Mouse (Mus musculus) MEL (cell line): ENCODE data around the gene Fam53b. TPM values are rescaled to one million over a fixed set of nuclear protein-coding genes. Genes with fewer than 3 reads are reported as not detected.

Source experiments
- DNase-seq: peaks from one replicate; pipeline ENCODE4 v3.0.0; 2011; ENCODE audit warnings: low read depth, low spot score
- H3K27ac ChIP-seq: 2 replicates; pipeline ENCODE4 v1.5.1; 2012; ENCODE audit warnings: low read depth, mild to moderate bottlenecking, control low read depth, low read length, moderate library complexity; ENCODE audit not compliant: control insufficient read depth
- H3K27me3 ChIP-seq, 2 experiments: fragments of 150-350 bp in 1 of 2; sonication (generic) in 1 of 2; 2 replicates each; pipeline ENCODE4 v1.6.1; 2012; ENCODE audit warnings: low read length in 2 of 2, mild to moderate bottlenecking in 2 of 2, improper control_type of control experiment in 1 of 2, moderate library complexity in 1 of 2; ENCODE audit not compliant: insufficient read depth in 2 of 2, control insufficient read depth in 1 of 2
- H3K36me3 ChIP-seq, 2 experiments: 2 replicates each; pipeline ENCODE4 v1.6.1; 2012 to 2014; ENCODE audit warnings: low read length in 2 of 2, improper control_type of control experiment in 1 of 2, inconsistent platforms in 1 of 2, mild to moderate bottlenecking in 1 of 2; ENCODE audit not compliant: insufficient read depth in 2 of 2, control insufficient read depth in 1 of 2
- H3K4me1 ChIP-seq, 2 experiments: fragments of 150-350 bp in 1 of 2; sonication (generic) in 1 of 2; 2 replicates each; pipeline ENCODE4 v1.6.1; 2012; ENCODE audit warnings: low read length in 2 of 2, improper control_type of control experiment in 1 of 2, mild to moderate bottlenecking in 1 of 2; ENCODE audit not compliant: insufficient read depth in 2 of 2, control insufficient read depth in 1 of 2
- H3K4me3 ChIP-seq, 2 experiments: fragments of 150-350 bp in 1 of 2; sonication (generic) in 1 of 2; 2 replicates each; pipeline ENCODE4 v1.5.1; 2012; ENCODE audit warnings: low read depth in 2 of 2, low read length in 2 of 2, mild to moderate bottlenecking in 2 of 2, moderate library complexity in 2 of 2, control low read depth in 1 of 2, improper control_type of control experiment in 1 of 2; ENCODE audit not compliant: control insufficient read depth in 1 of 2, insufficient read depth in 1 of 2
- H3K79me2 ChIP-seq: 2 replicates; pipeline ENCODE4 v1.6.1; 2012; ENCODE audit warnings: mild to moderate bottlenecking, low read length, moderate library complexity; ENCODE audit not compliant: control insufficient read depth, poor library complexity, insufficient read depth
- H3K9ac ChIP-seq: 2 replicates; pipeline ENCODE4 v1.6.1; 2012; ENCODE audit warnings: low read depth, mild to moderate bottlenecking, control low read depth, low read length, moderate library complexity; ENCODE audit not compliant: control insufficient read depth, poor library complexity, severe bottlenecking
- H3K9me3 ChIP-seq: fragments of 150-350 bp; sonication (generic); replicated peaks from 2 replicates; pipeline ENCODE4 v1.6.1; 2012; ENCODE audit warnings: mild to moderate bottlenecking, low read length, improper control_type of control experiment, moderate library complexity; ENCODE audit not compliant: insufficient read depth
- CHD1 ChIP-seq: IDR thresholded peaks from 2 replicates; pipeline ENCODE4 v1.6.1; 2012; ENCODE audit warnings: low read depth, mild to moderate bottlenecking, inconsistent platforms, low read length, improper control_type of control experiment
- CHD2 ChIP-seq: IDR thresholded peaks from 2 replicates; pipeline ENCODE4 v1.6.1; 2011; ENCODE audit warnings: low read length, improper control_type of control experiment
- CTCF ChIP-seq, 3 experiments: IDR thresholded peaks in 2 of 3; conservative IDR thresholded peaks in 1 of 3; 2 replicates each; pipeline ENCODE4 v1.5.1; 2011 to 2012; ENCODE audit warnings: low read length in 3 of 3, low read depth in 2 of 3, mild to moderate bottlenecking in 2 of 3, improper control_type of control experiment in 1 of 3, inconsistent platforms in 1 of 3, mixed read lengths in 1 of 3, moderate library complexity in 1 of 3; ENCODE audit not compliant: control insufficient read depth in 1 of 3, insufficient read depth in 1 of 3, poor library complexity in 1 of 3, severe bottlenecking in 1 of 3
- E2F4 ChIP-seq: IDR thresholded peaks from 2 replicates; pipeline ENCODE4 v1.6.1; 2011; ENCODE audit warnings: low read depth, low read length, improper control_type of control experiment, borderline replicate concordance
- ELF1 ChIP-seq: IDR thresholded peaks from 2 replicates; pipeline ENCODE4 v1.6.1; 2014; ENCODE audit warnings: low read depth, mild to moderate bottlenecking, inconsistent platforms, low read length, improper control_type of control experiment, moderate library complexity
- EP300 ChIP-seq, 2 experiments: IDR thresholded peaks; 2 replicates each; pipeline ENCODE4 v1.6.1; 2011; ENCODE audit warnings: improper control_type of control experiment in 2 of 2, low read length in 2 of 2, low read depth in 1 of 2, mild to moderate bottlenecking in 1 of 2
- ETS1 ChIP-seq: IDR thresholded peaks from 2 replicates; pipeline ENCODE4 v1.6.1; 2012; ENCODE audit warnings: low read depth, mild to moderate bottlenecking, inconsistent platforms, low read length, improper control_type of control experiment, moderate library complexity
- GABPA ChIP-seq: IDR thresholded peaks from 2 replicates; pipeline ENCODE4 v1.6.1; 2012; ENCODE audit warnings: low read depth, mild to moderate bottlenecking, inconsistent platforms, low read length, improper control_type of control experiment, moderate library complexity
- GATA1 ChIP-seq: IDR thresholded peaks from 2 replicates; pipeline ENCODE4 v1.6.1; 2011; ENCODE audit warnings: low read depth, low read length, improper control_type of control experiment
- JUND ChIP-seq: IDR thresholded peaks from 2 replicates; pipeline ENCODE4 v1.6.1; 2011; ENCODE audit warnings: low read depth, mild to moderate bottlenecking, improper control_type of control experiment, low read length
- MEF2A ChIP-seq: IDR thresholded peaks from 2 replicates; pipeline ENCODE4 v1.6.1; 2014; ENCODE audit warnings: low read depth, mild to moderate bottlenecking, inconsistent platforms, low read length, improper control_type of control experiment; ENCODE audit not compliant: poor library complexity, insufficient replicate concordance, severe bottlenecking; ENCODE audit errors: extremely low read depth
- MYB ChIP-seq: IDR thresholded peaks from 2 replicates; pipeline ENCODE4 v1.6.1; 2011; ENCODE audit warnings: mild to moderate bottlenecking, low read depth, low read length, improper control_type of control experiment
- MYC ChIP-seq: IDR thresholded peaks from 2 replicates; pipeline ENCODE4 v1.6.1; 2011; ENCODE audit warnings: low read depth, mild to moderate bottlenecking, low read length, improper control_type of control experiment, moderate library complexity
- NRF1 ChIP-seq: IDR thresholded peaks from 2 replicates; pipeline ENCODE4 v1.6.1; 2014; ENCODE audit warnings: low read depth, mild to moderate bottlenecking, inconsistent platforms, low read length, improper control_type of control experiment, moderate library complexity; ENCODE audit not compliant: poor library complexity, insufficient read depth, severe bottlenecking
- POLR2A ChIP-seq, 2 experiments: IDR thresholded peaks; 2 replicates each; pipeline ENCODE4 v1.6.1; 2011 to 2012; ENCODE audit warnings: low read length in 2 of 2, mild to moderate bottlenecking in 2 of 2, control low read depth in 1 of 2, improper control_type of control experiment in 1 of 2, low read depth in 1 of 2, moderate library complexity in 1 of 2; ENCODE audit not compliant: control insufficient read depth in 1 of 2, insufficient read depth in 1 of 2, poor library complexity in 1 of 2
- POLR2AphosphoS2 ChIP-seq: IDR thresholded peaks from 2 replicates; pipeline ENCODE4 v1.6.1; 2011; ENCODE audit warnings: low read length, improper control_type of control experiment
- RCOR1 ChIP-seq: IDR thresholded peaks from 2 replicates; pipeline ENCODE4 v1.6.1; 2012; ENCODE audit warnings: low read depth, mild to moderate bottlenecking, inconsistent platforms, low read length, improper control_type of control experiment
- SIN3A ChIP-seq: IDR thresholded peaks from 2 replicates; pipeline ENCODE4 v1.6.1; 2012; ENCODE audit warnings: low read length, improper control_type of control experiment, inconsistent platforms
- SMC3 ChIP-seq: IDR thresholded peaks from 2 replicates; pipeline ENCODE4 v1.6.1; 2011; ENCODE audit warnings: low read depth, low read length, improper control_type of control experiment
- TAL1 ChIP-seq: IDR thresholded peaks from 2 replicates; pipeline ENCODE4 v1.6.1; 2012; ENCODE audit warnings: mild to moderate bottlenecking, inconsistent platforms, low read length, moderate library complexity, mixed read lengths
- TCF12 ChIP-seq: IDR thresholded peaks from 2 replicates; pipeline ENCODE4 v1.6.1; 2014; ENCODE audit warnings: low read depth, mild to moderate bottlenecking, inconsistent platforms, low read length, improper control_type of control experiment, moderate library complexity
- ZKSCAN1 ChIP-seq: IDR thresholded peaks from 2 replicates; pipeline ENCODE4 v1.6.1; 2012; ENCODE audit warnings: low read depth, mild to moderate bottlenecking, inconsistent platforms, low read length, improper control_type of control experiment, moderate library complexity
- polyA plus RNA-seq, 2 experiments: library from polyadenylated mRNA; stranded (reverse) in 1 of 2; unstranded in 1 of 2; fragments of >175 nt in 1 of 2; fragments of >200 nt in 1 of 2; gene quantifications; 2 replicates each; pipeline versions ENCODE4 v1.2.1 to v1.2.4; 2012; ENCODE audit warnings: low replicate concordance in 2 of 2, low read depth in 1 of 2; ENCODE audit not compliant: insufficient read length in 2 of 2, insufficient read depth in 1 of 2, missing spikeins in 1 of 2
- total RNA-seq: library from RNA; depleted of rRNA; stranded (reverse); fragments of 300-350 nt; gene quantifications from 2 replicates; pipeline ENCODE4 v1.2.3, GENCODE M21; 2012

Fam53b gene
- total and polyA plus RNA-seq, 3 experiments = 7.9 to 15.4 TPM; not detected in 1

DNA sequence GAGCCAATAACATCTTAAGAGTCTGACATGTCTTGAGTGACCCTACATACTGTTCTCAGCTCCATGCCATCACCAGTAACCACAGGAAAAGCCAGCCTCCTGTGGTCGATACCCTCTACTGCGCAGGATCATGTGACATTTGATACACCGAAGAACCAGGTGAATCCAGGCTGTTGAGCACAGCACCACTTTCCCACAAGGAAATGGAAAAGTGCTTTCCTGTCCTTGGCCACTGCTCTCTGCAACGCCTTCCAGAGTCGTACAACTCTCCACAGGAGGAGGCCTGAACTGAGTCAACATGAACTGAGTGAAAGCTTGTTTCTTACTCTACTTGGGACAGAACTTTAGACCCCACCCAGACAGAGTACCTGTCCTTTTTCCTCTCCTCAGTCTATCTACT lies 12.2 kb downstream of the Fam53b start:
- Histone ChIP-seq H3K27ac (no peak overlapping the region), H3K4me1 (peaks cover 12 to 25% of the 10 kb centered on the region in 2 experiments), H3K27me3 (no peaks in the 10 kb centered on the region), H3K4me3 (no peak overlapping the region), H3K36me3 (peaks cover 0 to 20% of the 10 kb centered on the region in 2 experiments; a peak in 2 of 4 replicates), H3K9ac (no peak overlapping the region), H3K79me2 (peaks cover 9% of the 10 kb centered on the region; the same call in 1 of the 2 replicates), H3K9me3 (no peaks in the 10 kb centered on the region)
- no peak for TF ChIP-seq GATA1
- TF ChIP-seq NRF1 = no peak
- TF ChIP-seq GABPA = no peak
- TF ChIP-seq CHD2 = no peak
- no peak for TF ChIP-seq SIN3A
- no peak for TF ChIP-seq ELF1
- no peak for TF ChIP-seq ETS1
- DNase-seq = no peak

DNA sequence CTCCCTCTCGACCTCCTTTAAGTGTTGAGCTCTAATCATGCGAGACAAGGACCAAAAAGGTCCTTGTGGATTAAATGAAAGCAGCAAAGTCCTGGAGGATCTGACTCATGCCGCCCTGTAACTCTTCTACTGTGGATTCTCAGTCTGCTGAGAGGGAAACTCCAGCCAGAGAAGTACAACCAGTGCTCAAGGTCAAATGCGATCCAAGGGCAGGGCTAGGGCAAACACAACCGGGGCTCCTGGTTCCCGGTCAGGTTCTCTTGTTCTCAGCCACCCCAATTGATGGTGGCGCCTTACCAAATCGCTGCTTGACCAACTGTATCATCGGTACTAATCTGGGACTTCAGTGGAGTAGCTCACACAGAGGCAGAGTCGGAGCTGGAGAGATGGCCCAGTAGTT lies 12.8 kb downstream of the Fam53b start:
- H3K36me3 ChIP-seq = peaks cover 0 to 20% of the 10 kb centered on the region in 2 experiments; a peak in 2 of 4 replicates
- no peak overlapping the region for H3K27ac ChIP-seq
- H3K9ac ChIP-seq = no peak overlapping the region
- H3K4me1 ChIP-seq = peaks cover 12 to 23% of the 10 kb centered on the region in 2 experiments
- H3K4me3 ChIP-seq = no peak overlapping the region
- H3K27me3 ChIP-seq = no peaks in the 10 kb centered on the region
- H3K9me3 ChIP-seq = no peaks in the 10 kb centered on the region
- no peak for DNase-seq
- peaks cover 9% of the 10 kb centered on the region; the same call in 1 of the 2 replicates for H3K79me2 ChIP-seq
- TF ChIP-seq POLR2AphosphoS2 (no peak), CTCF (IDR thresholded peaks at IDR 0.05 in 2 of 3, conservative IDR thresholded peaks at IDR 0.05 in 1 of 3; ENCODE audit: control insufficient read depth in 1 of 3, insufficient read depth in 1 of 3, low read depth in 2 of 3, low read length in 3 of 3, poor library complexity in 1 of 3, severe bottlenecking in 1 of 3) (no peak), ZKSCAN1 (no peak), TAL1 (no peak), RCOR1 (no peak), MYB (no peak), POLR2A (IDR thresholded peaks at IDR 0.05; ENCODE audit: control insufficient read depth in 1 of 2, insufficient read depth in 1 of 2, low read depth in 1 of 2, low read length in 2 of 2, poor library complexity in 1 of 2) (no peak), JUND (no peak), EP300 (IDR thresholded peaks at IDR 0.05; ENCODE audit: low read depth in 1 of 2, low read length in 2 of 2) (no peak), MEF2A (no peak), CHD1 (no peak), SMC3 (no peak), E2F4 (no peak), TCF12 (no peak), MYC (no peak), SIN3A (no peak)
